Mouse (Mus musculus) brown adipose tissue, adult 24 weeks (tissue): Measurements from ENCODE around the gene Rbm18. TPM values are rescaled to one million over a fixed set of nuclear protein-coding genes. Genes with fewer than 3 reads are reported as not detected.

Experiments
- H3K27ac ChIP-seq: fragments of 200-500 bp; replicated peaks from 2 replicates; pipeline ENCODE4 v1.5.1; 2012; ENCODE audit warnings: low read depth, mild to moderate bottlenecking, low read length
- H3K4me1 ChIP-seq: fragments of 200-500 bp; 2 replicates; pipeline ENCODE4 v1.6.1; 2012; ENCODE audit warnings: low read length, mixed read lengths; ENCODE audit not compliant: control insufficient read depth, insufficient read depth, insufficient read length
- H3K4me3 ChIP-seq: fragments of 200-500 bp; 2 replicates; pipeline ENCODE4 v1.5.1; 2012; ENCODE audit warnings: low read depth, mild to moderate bottlenecking, low read length, moderate library complexity; ENCODE audit not compliant: insufficient read depth
- polyA plus RNA-seq: library from polyadenylated mRNA; stranded (reverse); fragments of >200 nt; gene quantifications from 2 replicates; pipeline ENCODE4 v1.2.4, GENCODE M21; 2012; ENCODE audit not compliant: missing spikeins, insufficient read depth, insufficient read length

Rbm18 gene
- polyA plus RNA-seq, 1 experiment: 20.0 TPM

DNA sequence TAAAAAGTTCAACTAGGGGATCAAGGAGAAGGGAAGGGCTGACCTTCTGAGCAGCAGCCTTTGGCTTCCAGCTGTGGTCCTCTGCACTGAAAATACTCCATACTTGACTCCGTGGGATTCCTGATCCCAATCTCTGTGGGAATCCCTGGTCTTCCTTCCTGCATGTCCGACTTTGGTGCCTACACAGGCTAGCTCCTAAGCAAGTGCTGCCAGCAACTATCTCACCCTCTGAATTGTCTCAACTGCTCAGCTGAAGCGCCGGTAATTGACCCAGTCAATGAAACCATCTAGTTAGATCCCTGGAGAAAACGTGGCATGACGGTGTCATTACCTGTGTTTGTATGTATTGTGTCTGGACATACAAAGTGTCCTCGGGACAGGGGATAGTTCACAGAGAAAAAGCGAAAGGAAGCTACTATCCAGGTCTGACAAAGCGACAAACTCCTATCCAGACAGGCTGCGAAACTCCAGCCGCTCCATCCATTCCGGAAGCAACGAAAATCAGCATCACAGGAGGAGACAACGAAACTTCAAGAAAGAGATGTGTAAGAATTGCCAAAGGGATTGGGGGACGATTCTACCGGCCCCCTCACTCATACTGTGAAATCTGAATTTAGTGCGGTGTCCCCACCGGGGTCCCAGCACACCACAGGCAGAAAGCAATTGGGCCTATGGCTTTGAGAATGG lies 39.3 kb downstream of the Rbm18 start:
- Histone ChIP-seq H3K4me1 (peaks cover 2% of the 10 kb centered on the region; the same call in 1 of the 2 replicates), H3K27ac (no peak overlapping the region), H3K4me3 (no peak overlapping the region)

DNA sequence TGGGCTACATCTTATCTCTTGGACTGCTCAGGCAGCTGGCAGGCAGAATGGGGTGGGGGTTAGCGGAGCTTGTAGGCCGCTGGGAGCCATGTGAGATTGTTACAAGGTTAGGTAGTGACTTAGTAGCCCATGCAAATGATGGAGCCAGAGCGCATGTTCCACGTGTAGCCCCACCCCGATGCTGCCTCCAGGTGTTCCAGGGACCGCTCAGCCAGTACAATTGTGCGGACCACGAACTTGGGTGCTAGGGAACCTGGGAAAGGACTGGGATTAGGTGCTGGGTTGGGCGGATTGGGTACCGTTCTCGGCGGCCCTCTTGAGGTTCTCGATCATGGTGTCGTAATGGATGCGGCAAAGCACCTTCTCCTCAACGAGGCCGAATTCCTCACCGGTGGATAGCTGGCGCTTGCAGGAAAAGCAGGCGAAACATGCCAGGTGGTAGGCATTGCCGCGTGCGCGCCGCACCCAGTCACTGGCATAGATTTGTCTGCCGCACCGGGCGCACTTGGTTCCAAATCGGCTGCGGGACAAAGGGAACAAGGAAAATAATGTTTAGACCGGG lies 42.6 kb downstream of the Rbm18 start:
- no peak overlapping the region for H3K4me3 ChIP-seq
- no peak overlapping the region for H3K27ac ChIP-seq
- H3K4me1 ChIP-seq: peaks cover 4% of the 10 kb centered on the region; the same call in 1 of the 2 replicates

GRCm38 (mm10) chr2:36093301-36093700 lies 43.3 kb downstream of the Rbm18 start:
- Histone ChIP-seq H3K4me3 (no peak overlapping the region), H3K27ac (no peak overlapping the region), H3K4me1 (peaks cover 4% of the 10 kb centered on the region; the same call in 1 of the 2 replicates)

DNA sequence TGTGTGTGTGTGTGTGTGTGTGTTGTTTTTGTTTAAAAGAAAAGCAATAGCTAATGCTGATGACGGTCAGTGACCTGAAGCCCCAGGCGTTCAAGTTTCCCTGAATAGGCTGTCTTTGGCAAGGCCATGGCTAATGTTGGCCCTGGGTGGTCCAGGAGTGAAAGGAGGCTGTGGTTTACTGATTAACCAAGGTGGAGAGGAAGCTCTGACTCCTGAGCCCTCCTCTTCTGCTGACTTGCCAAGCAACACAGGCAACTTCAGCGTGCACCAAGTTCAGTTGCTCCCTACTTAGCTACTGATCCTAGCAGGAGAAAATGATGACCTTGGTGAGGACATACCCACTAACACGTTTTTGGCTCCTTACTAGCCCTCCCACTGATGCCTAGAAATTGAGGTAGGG lies 43.8 kb downstream of the Rbm18 start:
- Histone ChIP-seq H3K27ac (no peak overlapping the region), H3K4me3 (no peak overlapping the region), H3K4me1 (peaks cover 4% of the 10 kb centered on the region; the same call in 1 of the 2 replicates)

- H3K27ac ChIP-seq: no peak overlapping the region
- peak overlapping the region; percentile 27 for H3K4me3 ChIP-seq
- H3K4me1 ChIP-seq: peaks cover 4% of the 10 kb centered on the region; the same call in 1 of the 2 replicates
These were observed 45.5 kb downstream of the Rbm18 start for GRCm38 (mm10) chr2:36090853-36091741.

- Histone ChIP-seq H3K4me1 (peaks cover 18% of the 10 kb centered on the region; the same call in 1 of the 2 replicates), H3K4me3 (no peak overlapping the region), H3K27ac (no peak overlapping the region)
These were observed 47.4 kb downstream of the Rbm18 start for GRCm38 (mm10) chr2:36089190-36089589.

DNA sequence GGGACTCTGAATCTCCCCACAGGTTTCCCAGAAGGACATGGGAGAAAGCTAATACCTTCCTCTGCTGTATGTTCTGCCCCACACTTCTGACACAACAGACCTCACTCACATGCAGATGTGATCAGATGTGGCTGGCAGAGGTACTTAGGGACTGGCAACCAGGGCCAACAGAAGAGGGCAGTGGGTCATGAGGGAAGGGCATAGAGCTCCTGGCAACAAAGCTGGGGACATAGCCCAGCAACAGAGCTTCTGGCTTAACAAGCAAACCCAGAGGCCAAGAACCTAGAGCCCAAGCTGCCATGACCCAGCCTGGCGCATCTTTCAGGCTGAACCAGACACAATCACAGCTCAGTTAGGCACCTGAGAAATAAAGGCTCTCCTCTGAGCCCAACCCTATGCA lies 51.5 kb downstream of the Rbm18 start:
- peaks cover 16% of the 10 kb centered on the region; the same call in 1 of the 2 replicates for H3K4me1 ChIP-seq
- no peak overlapping the region for H3K4me3 ChIP-seq
- no peak overlapping the region for H3K27ac ChIP-seq

- Histone ChIP-seq H3K4me1 (peaks cover 16% of the 10 kb centered on the region; the same call in 1 of the 2 replicates), H3K27ac (no peak overlapping the region), H3K4me3 (no peak overlapping the region)
These were observed 53.6 kb downstream of the Rbm18 start for GRCm38 (mm10) chr2:36082802-36083580.

DNA sequence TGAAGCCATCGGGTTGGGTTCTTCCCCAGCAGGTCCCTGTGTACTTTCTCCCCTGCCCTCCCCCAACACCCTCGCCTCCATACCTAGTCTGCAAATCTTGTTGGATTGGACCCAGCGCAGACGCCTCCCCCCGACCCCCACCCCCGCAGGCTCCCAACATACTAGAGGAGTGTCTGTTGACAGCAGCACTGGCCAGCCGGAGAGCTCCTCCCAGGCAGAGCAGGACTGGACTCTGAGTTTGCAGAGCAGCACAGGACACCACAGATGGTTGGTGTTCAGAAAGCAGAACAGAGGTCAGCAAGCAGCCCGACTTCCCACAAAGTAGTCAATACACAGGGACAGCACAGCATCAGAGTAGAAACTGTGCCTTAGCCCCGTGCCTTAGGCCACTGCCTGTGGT lies 55.1 kb downstream of the Rbm18 start:
- Histone ChIP-seq H3K27ac (no peak overlapping the region), H3K4me3 (no peak overlapping the region), H3K4me1 (peaks cover 16% of the 10 kb centered on the region; the same call in 1 of the 2 replicates)

DNA sequence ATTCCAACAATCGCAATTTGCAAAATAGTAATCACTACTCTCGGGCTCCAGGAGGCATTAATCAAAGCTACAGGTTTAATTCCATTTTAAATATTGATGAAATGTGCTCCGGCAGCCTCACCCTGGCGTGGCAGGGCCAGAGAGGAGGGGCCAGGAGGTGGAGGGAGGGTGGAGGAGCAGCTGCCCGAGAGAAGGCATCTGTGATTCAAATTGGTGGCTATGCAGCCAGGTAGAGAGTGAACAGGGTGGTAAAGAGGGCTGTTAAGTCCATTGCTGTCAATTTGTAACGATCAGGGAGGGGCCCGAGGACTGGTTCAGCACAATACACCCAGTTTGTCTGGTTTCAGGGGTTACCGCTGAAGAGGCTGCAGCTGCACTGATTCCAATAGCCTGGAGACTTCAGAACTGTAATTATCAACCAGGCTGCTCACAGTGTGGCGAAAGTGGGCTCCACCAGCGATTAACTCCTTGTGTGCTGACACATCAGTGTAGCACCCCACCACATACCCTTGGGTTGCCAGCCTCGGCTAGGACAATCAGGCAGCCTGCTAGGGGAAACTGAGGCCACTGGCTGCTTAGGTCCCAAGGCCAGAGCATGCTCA lies 59.3 kb downstream of the Rbm18 start:
- no peak overlapping the region for H3K27ac ChIP-seq
- peaks cover 17% of the 10 kb centered on the region for H3K4me1 ChIP-seq
- no peak overlapping the region for H3K4me3 ChIP-seq

- Histone ChIP-seq H3K4me1 (peaks cover 17% of the 10 kb centered on the region), H3K4me3 (no peak overlapping the region), H3K27ac (no peak overlapping the region)
These were observed 61.4 kb downstream of the Rbm18 start for GRCm38 (mm10) chr2:36075210-36075609.

DNA sequence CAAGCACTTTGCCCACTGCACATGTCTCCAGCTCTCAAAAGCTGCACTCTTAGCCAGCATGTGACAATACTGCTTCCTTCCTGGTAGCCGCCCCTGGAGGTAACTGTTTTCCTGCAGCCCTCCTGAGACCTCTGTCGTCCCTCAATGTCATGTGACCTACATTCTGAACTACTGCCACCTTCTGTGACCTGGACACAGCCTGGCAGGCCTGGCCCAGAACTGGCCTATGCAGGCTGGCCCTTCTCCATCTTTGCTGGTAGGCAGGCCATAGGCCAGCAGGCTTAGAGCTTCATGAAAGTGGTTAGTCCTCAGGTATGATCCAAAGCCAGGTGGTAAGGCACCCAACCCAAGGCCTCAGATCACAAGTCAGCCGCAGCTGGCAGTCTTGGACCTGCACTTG lies 62.8 kb downstream of the Rbm18 start:
- H3K27ac ChIP-seq: no peak overlapping the region; the same call in 1 of the 2 replicates
- peaks cover 21% of the 10 kb centered on the region for H3K4me1 ChIP-seq
- H3K4me3 ChIP-seq: no peak overlapping the region

DNA sequence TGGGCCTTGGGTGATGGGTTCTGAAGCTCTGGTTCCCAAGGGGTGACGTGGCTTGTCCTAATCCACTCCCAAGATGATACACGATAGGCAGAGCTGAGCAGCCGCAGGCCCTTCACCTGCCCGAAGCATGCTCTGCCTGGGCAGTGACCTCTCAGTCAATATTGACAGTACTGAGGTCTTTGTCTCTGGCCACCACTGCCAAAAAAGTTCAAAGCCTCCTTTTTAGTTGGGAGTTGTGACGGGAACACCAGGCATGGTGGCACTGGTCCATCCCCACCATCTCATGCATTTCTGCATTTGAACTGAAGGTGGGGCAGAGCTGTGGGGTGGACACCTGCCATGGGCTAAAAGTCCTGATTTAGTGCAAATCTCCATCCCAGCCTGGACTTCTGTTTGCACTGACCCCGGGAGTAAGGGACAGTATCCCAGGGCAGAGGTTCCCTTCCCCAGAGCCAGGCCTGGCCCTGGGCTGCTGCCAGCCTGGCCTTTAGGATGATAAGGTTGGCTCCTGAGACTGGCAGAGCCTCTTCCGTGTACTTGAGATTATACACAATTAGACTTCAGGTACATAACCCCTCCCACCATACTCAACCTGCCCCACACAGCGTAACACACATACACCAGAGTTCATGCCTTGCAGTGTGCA lies 64.8 kb downstream of the Rbm18 start:
- H3K4me3 ChIP-seq: no peak overlapping the region
- peaks cover 21% of the 10 kb centered on the region for H3K4me1 ChIP-seq
- H3K27ac ChIP-seq: no peak overlapping the region

GRCm38 (mm10) chr2:36067132-36067531 lies 69.4 kb downstream of the Rbm18 start:
- H3K4me1 ChIP-seq: peaks cover 4% of the 10 kb centered on the region; the same call in 1 of the 2 replicates
- no peak overlapping the region for H3K4me3 ChIP-seq
- H3K27ac ChIP-seq: no peak overlapping the region
